Mouse (Mus musculus) 3134 (cell line): Measurements from ENCODE around the gene Usp21.
A peak's percentile ranks its signal among the peaks of the same experiment; 100 is the strongest.

Experiments
- DNase-seq: peaks from one replicate; pipeline ENCODE4 v3.0.0-alpha.2; 2011; ENCODE audit warnings: low spot score; ENCODE audit not compliant: insufficient read length; ENCODE audit errors: extremely low read depth

The Usp21 gene

DNA sequence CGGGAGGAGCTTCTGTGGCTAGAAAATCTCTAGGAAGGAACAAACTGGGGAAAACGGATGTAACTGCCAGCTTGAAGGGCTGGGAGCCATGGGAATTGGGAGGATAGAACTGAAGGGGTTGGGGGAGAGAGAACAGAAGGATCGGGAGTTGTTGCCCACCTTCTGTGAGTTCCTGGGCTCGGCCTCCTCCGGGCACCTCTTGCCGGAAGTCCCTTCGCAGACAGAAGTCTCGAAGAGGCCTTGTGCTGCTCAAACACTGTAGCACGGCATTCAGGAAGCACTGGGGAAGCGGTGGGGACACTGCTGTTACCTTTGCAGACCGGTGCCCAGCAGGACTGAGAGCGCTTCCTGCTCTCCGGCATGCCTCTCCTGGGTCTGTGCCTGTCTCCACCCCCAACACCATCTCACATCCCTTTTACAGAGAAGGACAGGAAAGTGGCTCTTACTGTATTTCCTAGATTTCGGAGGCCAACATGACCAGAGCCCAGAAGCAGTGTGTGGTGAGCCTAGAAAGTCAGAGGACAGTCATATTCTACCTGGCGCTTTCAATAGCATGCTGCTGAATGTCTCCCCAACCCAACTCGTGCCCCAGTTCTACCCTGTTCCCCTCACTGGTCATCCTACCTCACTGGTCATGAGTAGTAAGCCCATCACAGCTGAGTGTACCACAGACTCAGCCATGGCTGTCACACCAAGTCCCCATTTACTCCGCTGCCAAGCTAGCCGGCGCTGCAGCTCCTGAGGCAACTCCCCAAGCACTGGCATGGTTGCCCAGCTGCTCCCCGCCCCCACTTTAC is 2.5 kb downstream of the Usp21 start:
- no peak for DNase-seq

GRCm38 (mm10) chr1:171284491-171284890 is 3.3 kb downstream of the Usp21 start:
- no peak for DNase-seq

GRCm38 (mm10) chr1:171283188-171284160 is 4.3 kb downstream of the Usp21 start:
- DNase-seq = no peak

DNA sequence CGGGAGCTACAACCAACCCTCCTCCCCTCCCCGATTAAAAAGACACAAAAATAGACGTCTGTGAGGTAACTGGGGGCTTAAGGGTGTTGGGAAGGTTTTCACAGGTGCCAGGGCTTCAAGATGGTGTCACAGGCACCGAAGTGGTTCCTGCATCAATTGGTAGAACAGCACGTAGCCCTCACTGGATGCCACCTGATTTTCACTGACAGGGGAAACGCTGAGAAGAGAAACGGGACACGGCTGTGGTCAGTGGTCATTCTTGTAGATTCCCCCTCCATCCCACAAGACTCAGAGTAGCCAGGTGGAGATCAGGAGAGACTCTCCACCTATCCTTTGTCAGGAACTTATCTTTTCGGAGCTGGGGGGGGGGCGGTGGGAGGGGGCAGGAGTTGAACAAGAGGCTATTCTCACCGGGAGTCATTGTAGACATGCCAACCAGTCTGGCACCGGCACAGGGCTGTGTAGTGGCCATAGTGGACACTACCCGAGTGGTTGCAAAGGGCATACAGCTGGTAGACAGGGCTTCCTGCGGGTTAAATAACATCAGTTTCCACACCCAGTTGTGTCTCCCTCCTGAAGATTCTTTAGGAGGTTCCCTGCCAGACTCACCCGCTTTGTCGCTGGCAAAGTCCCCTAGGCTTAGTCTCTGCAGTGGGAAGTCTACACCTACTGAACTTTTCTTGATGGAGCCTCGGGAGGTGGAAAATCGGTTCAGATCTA is 5.5 kb downstream of the Usp21 start:
- no peak for DNase-seq

DNA sequence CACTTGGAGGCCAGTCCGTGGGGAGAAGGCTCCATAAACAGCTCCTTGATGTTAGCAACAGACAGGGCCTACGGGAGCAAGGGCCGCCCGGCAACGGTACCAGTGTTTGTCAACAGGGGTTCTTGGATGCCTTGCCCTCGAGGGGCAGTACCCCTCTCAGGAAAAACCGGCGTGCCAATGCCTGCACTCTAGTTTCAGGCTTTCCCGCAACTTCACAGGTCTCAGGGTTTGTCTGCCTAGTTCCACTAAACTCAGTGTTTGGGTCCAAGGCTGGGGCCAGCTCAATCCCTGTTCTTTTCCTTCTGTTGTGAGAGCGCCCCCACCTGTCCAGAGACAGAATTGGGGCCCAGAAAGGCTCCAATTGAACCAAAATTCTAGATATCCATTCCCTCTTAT is 6.3 kb downstream of the Usp21 start:
- DNase-seq = peak; percentile 81

GRCm38 (mm10) chr1:171280916-171281527 is 6.8 kb downstream of the Usp21 start, which contains the start of gene Ppox:
Gene Ppox, minus strand, starts transcription at chr1:171281186.
- DNase-seq = peak; percentile 85

DNA sequence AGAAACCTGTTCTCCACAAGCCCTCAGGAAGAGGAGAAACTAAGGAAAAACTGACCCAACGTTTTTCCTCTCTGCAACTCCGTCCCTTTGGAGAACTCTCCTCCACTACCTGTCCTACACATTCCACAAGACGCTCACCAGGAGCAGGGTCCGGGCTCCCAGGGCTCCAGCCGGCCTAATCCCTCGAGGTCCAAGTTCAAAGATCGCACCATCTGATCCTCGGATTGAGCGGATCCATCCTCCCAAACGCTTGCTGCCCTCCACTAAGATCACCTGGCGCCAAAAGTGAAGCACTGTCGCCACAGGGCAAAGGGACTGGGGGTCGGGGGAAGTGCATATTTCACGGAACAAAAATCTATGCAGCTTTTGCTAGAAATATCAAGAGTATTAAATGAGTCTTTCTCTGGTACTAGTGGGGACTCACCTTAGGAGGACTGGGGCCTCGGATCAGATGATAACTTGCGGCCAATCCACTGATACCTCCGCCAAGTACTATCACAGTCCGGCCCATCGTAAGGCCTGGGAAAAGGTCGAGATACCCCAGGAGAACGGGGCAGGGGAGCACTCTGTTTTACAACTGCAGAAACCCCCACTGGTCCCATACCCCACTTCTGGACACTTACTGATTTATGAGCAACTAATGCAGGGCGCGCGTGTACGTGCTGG is 7.4 kb downstream of the Usp21 start:
- DNase-seq = no peak

DNA sequence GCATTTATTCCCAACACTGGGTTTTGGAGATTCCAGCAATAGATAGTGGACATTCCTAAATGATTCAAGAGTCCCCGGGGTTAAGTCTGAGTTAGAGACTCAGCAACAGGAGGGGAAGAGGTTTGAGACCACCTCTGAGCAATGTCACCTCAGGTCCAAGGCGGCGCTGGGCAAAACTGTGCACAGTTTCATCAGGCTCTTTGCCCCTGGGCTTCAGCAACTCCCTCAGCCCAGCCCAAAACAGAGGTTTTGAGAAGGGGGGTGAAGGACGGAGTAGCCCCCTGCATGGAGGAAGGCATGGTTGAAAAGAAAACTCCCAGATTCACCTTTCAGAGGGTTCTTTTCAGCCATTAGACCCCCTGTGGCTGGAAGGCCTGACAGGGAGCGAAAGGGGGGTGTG is 8.1 kb downstream of the Usp21 start:
- DNase-seq = no peak

GRCm38 (mm10) chr1:171279012-171279705 is 8.6 kb downstream of the Usp21 start:
- no peak for DNase-seq

GRCm38 (mm10) chr1:171278436-171278835 is 9.4 kb downstream of the Usp21 start:
- no peak for DNase-seq

DNA sequence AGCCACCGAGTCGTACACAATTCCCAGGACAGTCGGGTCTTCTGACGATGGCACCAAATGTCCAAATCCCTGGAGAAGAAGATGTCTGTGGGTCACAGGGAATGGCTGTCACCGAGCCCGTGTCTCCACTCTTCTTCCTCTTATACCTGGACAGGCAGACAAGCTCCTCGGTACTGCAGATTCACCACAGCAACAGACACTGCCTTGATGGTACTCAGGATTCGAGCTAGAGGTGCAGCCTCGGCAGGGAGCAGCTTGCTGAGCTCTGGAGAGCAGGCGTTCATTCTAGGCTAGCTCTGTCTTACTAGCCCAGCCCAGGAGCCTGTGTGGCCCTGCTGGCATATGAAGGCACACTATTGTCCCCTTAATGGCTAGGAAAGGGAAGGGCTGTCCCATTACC is 10.1 kb downstream of the Usp21 start:
- no peak for DNase-seq

DNA sequence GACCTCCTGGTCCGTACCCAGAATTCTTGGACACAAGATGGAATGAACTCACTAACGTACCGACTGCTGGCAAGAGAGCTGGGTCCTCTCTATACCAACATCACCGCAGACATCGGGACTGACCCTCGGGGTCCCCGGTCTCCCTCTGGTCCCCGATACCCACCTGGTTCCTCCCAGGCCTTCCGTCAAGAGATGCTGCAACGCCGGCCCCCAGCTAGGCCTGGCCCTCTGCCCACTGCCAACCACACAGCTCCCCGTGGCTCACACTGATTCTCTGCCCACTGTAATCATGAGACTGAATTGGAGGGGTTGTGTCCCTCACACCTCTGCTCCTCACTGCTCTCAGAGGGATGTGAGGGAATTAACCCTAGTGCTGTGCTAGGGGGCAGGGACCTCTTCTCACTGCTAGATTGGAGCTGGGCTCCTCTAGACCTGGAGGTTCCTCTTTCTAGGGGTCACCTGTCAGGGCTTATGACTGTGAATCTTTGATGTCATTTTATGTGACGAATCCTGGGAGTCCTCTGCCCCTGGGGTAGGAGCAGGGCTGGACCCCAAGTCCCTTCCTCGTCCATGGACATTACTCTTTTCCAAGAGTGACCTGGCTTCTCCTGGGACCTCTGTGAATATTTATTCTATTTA is 11.6 kb downstream of the Usp21 start:
- DNase-seq = no peak

- no peak for DNase-seq
These were observed 12.6 kb downstream of the Usp21 start for GRCm38 (mm10) chr1:171275144-171275734.

DNA sequence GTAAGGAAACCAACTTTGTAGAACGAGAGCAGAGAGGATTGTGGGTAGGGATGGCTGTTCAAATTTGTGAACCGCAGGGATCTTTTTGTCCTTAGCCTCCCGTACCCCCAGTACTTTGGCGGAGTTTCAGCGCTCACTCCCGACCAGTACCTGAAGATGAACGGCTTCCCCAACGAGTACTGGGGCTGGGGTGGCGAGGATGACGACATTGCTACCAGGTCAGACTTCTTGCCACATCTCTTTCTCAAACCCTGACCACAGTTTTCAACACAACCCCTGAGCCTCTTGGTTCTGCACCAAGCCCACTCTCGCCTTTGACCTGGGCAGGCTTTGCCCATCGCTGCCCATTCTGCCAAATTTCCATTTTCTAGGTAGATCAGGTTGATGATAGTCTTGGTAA is 13.6 kb downstream of the Usp21 start:
- no peak for DNase-seq

GRCm38 (mm10) chr1:171272086-171272485 is 15.7 kb downstream of the Usp21 start:
- DNase-seq = no peak

- no peak for DNase-seq
These were observed 16.2 kb downstream of the Usp21 start for GRCm38 (mm10) chr1:171271622-171272021.

- DNase-seq = no peak
These were observed 16.6 kb downstream of the Usp21 start for GRCm38 (mm10) chr1:171271196-171271595.

- no peak for DNase-seq
These were observed 17.3 kb downstream of the Usp21 start for GRCm38 (mm10) chr1:171270573-171270900.
